10 mouse cellular contexts compared by ENCODE assay signal in genomic region chr16:10416866-10417265, GRCm38 (mm10). TPM values are rescaled to one million over a fixed set of nuclear protein-coding genes. Genes with fewer than 3 reads are reported as not detected.
DNase-seq lines count a peak whose midpoint lies in the region; ATAC-seq and TF ChIP-seq lines count a peak whose summit lies in the region.
"Had no signal": no experiment of that assay in that cellular context is flagged by ENCODE, and none has a peak within 500 bp of the region (broad histone marks: within the 10 kb centered on the region; RNA-seq: fewer than 3 reads in every experiment).

No protein-coding gene starts in this region.

- no peak overlapping the region for H3K4me3 ChIP-seq in layer of hippocampus, adult 2 months
- no peak overlapping the region for H3K4me3 ChIP-seq in bone marrow macrophage, adult 2 months (ENCODE audit: insufficient read depth, low read length)
- H3K4me3 ChIP-seq: hindbrain, embryonic 12.5 days; limb, embryonic 10.5 days had no signal

- intact Hi-C loops in left cerebral cortex, postnatal 4 days (cut with DNase I): loop anchor here (5.0 kb wide), 1 partner anchor 105 kb away; no protein-coding TSS in a partner anchor

- no peak for ATAC-seq in erythroid progenitor cell, adult 5-6 weeks (replicated peaks; ENCODE audit: low FRiP score, poor library complexity, severe bottlenecking)

- peak; percentile 77 for TF ChIP-seq CTCF in layer of hippocampus, adult 2 months (conservative IDR thresholded peaks at IDR 0.05)
- peak; percentile 69 for TF ChIP-seq CTCF in bone marrow macrophage, adult 2 months (IDR thresholded peaks at IDR 0.05; ENCODE audit: low read depth, low read length)

- no peak for TF ChIP-seq POLR2A in bone marrow macrophage, adult 2 months (IDR thresholded peaks at IDR 0.05; ENCODE audit: borderline replicate concordance, low read depth, low read length)

- peaks cover 31% of the 10 kb centered on the region for H3K4me1 ChIP-seq in bone marrow macrophage, adult 2 months (ENCODE audit: control insufficient read depth, insufficient read depth, low read length)

- DNase-seq in layer of hippocampus, adult 2 months (ENCODE audit: low spot score in 2 of 2): peak in 1 of 2 experiments; percentile 6
- no peak for DNase-seq in layer of hippocampus, postnatal 14 days (ENCODE audit: low spot score in 2 of 2)
- DNase-seq in 3T3-L1 (ENCODE audit: low read depth, low spot score) (peak; percentile 35), A20 (ENCODE audit: low read depth, low spot score) (peak; percentile 46)
- no peak for DNase-seq in left cerebral cortex, postnatal 4 days

- H3K27ac ChIP-seq in layer of hippocampus, adult 2 months: no peak overlapping the region
- peak overlapping the region; percentile 77 for H3K27ac ChIP-seq in bone marrow macrophage, adult 2 months (ENCODE audit: insufficient read depth, low read depth, low read length)
- H3K27ac ChIP-seq: hindbrain, embryonic 12.5 days; limb, embryonic 10.5 days had no signal

RNA-seq across cellular contexts. Expression of gene Nubp1, which starts 5.1 kb away (rescaled TPM):
- total RNA-seq in layer of hippocampus, adult 2 months (2021): 10 to 100 TPM; 15.5 to 17.8 TPM
- total RNA-seq in layer of hippocampus, postnatal 14 days (2021): 10 to 100 TPM; 13.4 to 14.9 TPM
- 21.4 and 27.9 TPM in 2 replicates for polyA plus RNA-seq in bone marrow macrophage, adult 2 months (2012; ENCODE audit: insufficient read depth, insufficient read length, missing spikeins)
- 12.6 and 21.4 TPM in 2 replicates for total RNA-seq in erythroid progenitor cell, adult 5-6 weeks (2015; ENCODE audit: low replicate concordance)
- total RNA-seq in erythroid progenitor cell, adult 5-6 weeks (2017; ENCODE audit: low replicate concordance): 11.4 and 20.5 TPM in 2 replicates
- total RNA-seq in left cerebral cortex, postnatal 4 days (2021): 10 to 100 TPM; 21.3 to 22.3 TPM

RNA-seq across cellular contexts. Expression of gene Tekt5, which starts 21.6 kb away (rescaled TPM):
- 1 to 10 TPM; 6.1 to 7.4 TPM for total RNA-seq in layer of hippocampus, adult 2 months (2021)
- total RNA-seq in layer of hippocampus, postnatal 14 days (2021): 1 to 10 TPM; 2.3 to 4.2 TPM
- not detected in 2 replicates for polyA plus RNA-seq in bone marrow macrophage, adult 2 months (2012; ENCODE audit: insufficient read depth, insufficient read length, missing spikeins)
- 0.84 TPM in 1 of 2 replicates, not detected in the other for total RNA-seq in erythroid progenitor cell, adult 5-6 weeks (2015; ENCODE audit: low replicate concordance)
- total RNA-seq in erythroid progenitor cell, adult 5-6 weeks (2017; ENCODE audit: low replicate concordance): not detected in 2 replicates
- total RNA-seq in left cerebral cortex, postnatal 4 days (2021): 1 to 10 TPM; 4.1 to 5.2 TPM
- total RNA-seq: megakaryocyte progenitor cell, adult 5-6 weeks had no signal
- polyA plus RNA-seq: limb, embryonic 10.5 days had no signal

RNA-seq across cellular contexts. Expression of gene Tvp23a, which starts 30.3 kb away (rescaled TPM):
- total RNA-seq in layer of hippocampus, adult 2 months (2021): 10 to 100 TPM; 26.2 to 27.2 TPM
- total RNA-seq in layer of hippocampus, postnatal 14 days (2021): 10 to 100 TPM; 30.4 to 32.0 TPM
- not detected in 2 replicates for polyA plus RNA-seq in bone marrow macrophage, adult 2 months (2012; ENCODE audit: insufficient read depth, insufficient read length, missing spikeins)
- not detected in 2 replicates for total RNA-seq in erythroid progenitor cell, adult 5-6 weeks (2015; ENCODE audit: low replicate concordance)
- total RNA-seq in erythroid progenitor cell, adult 5-6 weeks (2017; ENCODE audit: low replicate concordance): not detected in 2 replicates
- 10 to 100 TPM; 54.3 to 55.2 TPM for total RNA-seq in left cerebral cortex, postnatal 4 days (2021)
- total RNA-seq: megakaryocyte progenitor cell, adult 5-6 weeks had no signal

Comparison
In these comparisons a context has a peak if more than half of its experiments do, and no peak if none do; other contexts are left out.
1. DNase-seq: peak in 3T3-L1 (single experiment) and A20 (single experiment); none in layer of hippocampus, postnatal 14 days (0 of 2) and left cerebral cortex, postnatal 4 days (single experiment).
2. RNA of gene Tvp23a, which starts 30.3 kb away (total RNA-seq): 54.3 to 55.2 TPM in left cerebral cortex, postnatal 4 days, 30.4 to 32.0 TPM in layer of hippocampus, postnatal 14 days and 26.2 to 27.2 TPM in layer of hippocampus, adult 2 months; not detected in erythroid progenitor cell, adult 5-6 weeks; every median in the first group is over 10 times any median in the second.